Mouse (Mus musculus) CH12.LX (cell line): ENCODE results near the gene Grifin. TPM values are rescaled to one million over a fixed set of nuclear protein-coding genes. Genes with fewer than 3 reads are reported as not detected.

Experiments
- DNase-seq: peaks from one replicate; pipeline ENCODE4 v3.0.0-alpha.2; 2013; ENCODE audit errors: extremely low read depth
- H3K27ac ChIP-seq: 2 replicates; pipeline ENCODE4 v1.5.1; 2012; ENCODE audit warnings: low read depth, mild to moderate bottlenecking, control low read depth, moderate library complexity; ENCODE audit not compliant: insufficient read depth
- H3K27me3 ChIP-seq: replicated peaks from 2 replicates; pipeline ENCODE3; 2012; ENCODE audit warnings: inconsistent platforms
- H3K36me3 ChIP-seq, 2 experiments: replicated peaks in 1 of 2; 2 replicates each; pipeline versions ENCODE3 to v1.6.1; 2012; ENCODE audit warnings: inconsistent platforms in 1 of 2, low read length in 1 of 2, mild to moderate bottlenecking in 1 of 2, mixed read lengths in 1 of 2, moderate library complexity in 1 of 2; ENCODE audit not compliant: control insufficient read depth in 1 of 2, insufficient read depth in 1 of 2
- H3K4me1 ChIP-seq, 2 experiments: 2 replicates each; pipeline ENCODE4 v1.6.1; 2012; ENCODE audit warnings: inconsistent platforms in 1 of 2, moderate library complexity in 1 of 2; ENCODE audit not compliant: insufficient read depth in 2 of 2, control insufficient read depth in 1 of 2
- H3K4me2 ChIP-seq: 2 replicates; pipeline ENCODE4 v1.6.1; 2012; ENCODE audit warnings: low read depth, mild to moderate bottlenecking, control low read depth; ENCODE audit not compliant: poor library complexity, insufficient read depth, severe bottlenecking
- H3K4me3 ChIP-seq, 3 experiments: fragments of 150-350 bp in 1 of 3; sonication (generic) in 1 of 3; replicated peaks in 1 of 3; 2 replicates each; pipeline versions ENCODE3 to v1.5.1; 2011 to 2012; ENCODE audit warnings: low read depth in 2 of 3, low read length in 2 of 3, mild to moderate bottlenecking in 2 of 3, moderate library complexity in 2 of 3, control low read depth in 1 of 3, improper control_type of control experiment in 1 of 3, inconsistent platforms in 1 of 3, mixed read lengths in 1 of 3; ENCODE audit not compliant: poor library complexity in 1 of 3
- H3K79me2 ChIP-seq: replicated peaks from 2 replicates; pipeline ENCODE4 v1.6.1; 2012; ENCODE audit warnings: mild to moderate bottlenecking, moderate library complexity; ENCODE audit not compliant: control insufficient read depth, poor library complexity, insufficient read depth, severe bottlenecking; ENCODE audit errors: extremely low read depth
- H3K9ac ChIP-seq: 2 replicates; pipeline ENCODE4 v1.6.1; 2012; ENCODE audit warnings: low read depth, mild to moderate bottlenecking, control low read depth, moderate library complexity; ENCODE audit not compliant: insufficient read depth
- H3K9me3 ChIP-seq: replicated peaks from 2 replicates; pipeline ENCODE3; 2012; ENCODE audit warnings: low read length, inconsistent platforms, mixed read lengths
- CHD1 ChIP-seq: IDR thresholded peaks from 2 replicates; pipeline ENCODE4 v1.6.1; 2012; ENCODE audit warnings: low read depth, low read length, improper control_type of control experiment, inconsistent platforms
- EP300 ChIP-seq: IDR thresholded peaks from 2 replicates; pipeline ENCODE4 v1.6.1; 2011; ENCODE audit warnings: low read length, improper control_type of control experiment
- GABPA ChIP-seq: IDR thresholded peaks from 2 replicates; pipeline ENCODE4 v1.6.1; 2012; ENCODE audit warnings: low read depth, low read length, improper control_type of control experiment, inconsistent platforms; ENCODE audit not compliant: insufficient replicate concordance
- HCFC1 ChIP-seq: IDR thresholded peaks from 2 replicates; pipeline ENCODE4 v1.6.1; 2012; ENCODE audit warnings: low read depth, mild to moderate bottlenecking, inconsistent platforms, low read length, improper control_type of control experiment
- JUN ChIP-seq: IDR thresholded peaks from 2 replicates; pipeline ENCODE4 v1.6.1; 2011; ENCODE audit warnings: low read depth, mild to moderate bottlenecking, low read length, improper control_type of control experiment, moderate library complexity; ENCODE audit not compliant: insufficient read depth
- KAT2A ChIP-seq: IDR thresholded peaks from 2 replicates; pipeline ENCODE4 v1.6.1; 2012; ENCODE audit warnings: low read length, improper control_type of control experiment, inconsistent platforms; ENCODE audit not compliant: insufficient replicate concordance
- MAFK ChIP-seq: IDR thresholded peaks from 2 replicates; pipeline ENCODE4 v1.6.1; 2011; ENCODE audit warnings: low read length, improper control_type of control experiment; ENCODE audit not compliant: insufficient replicate concordance
- MEF2A ChIP-seq: IDR thresholded peaks from 2 replicates; pipeline ENCODE4 v1.6.1; 2014; ENCODE audit warnings: low read depth, mild to moderate bottlenecking, inconsistent platforms, low read length, improper control_type of control experiment, borderline replicate concordance
- MXI1 ChIP-seq: IDR thresholded peaks from 2 replicates; pipeline ENCODE4 v1.6.1; 2011; ENCODE audit warnings: mild to moderate bottlenecking, low read depth, low read length, improper control_type of control experiment
- MYC ChIP-seq: IDR thresholded peaks from 2 replicates; pipeline ENCODE4 v1.6.1; 2011; ENCODE audit warnings: low read depth, mild to moderate bottlenecking, improper control_type of control experiment, low read length
- NELFE ChIP-seq: IDR thresholded peaks from 2 replicates; pipeline ENCODE4 v1.6.1; 2011; ENCODE audit warnings: low read depth, low read length, improper control_type of control experiment
- PAX5 ChIP-seq: IDR thresholded peaks from 2 replicates; pipeline ENCODE4 v1.6.1; 2012; ENCODE audit warnings: low read length, inconsistent platforms, mixed read lengths
- POLR2A ChIP-seq: IDR thresholded peaks from 2 replicates; pipeline ENCODE4 v1.6.1; 2011; ENCODE audit warnings: low read depth, mild to moderate bottlenecking, improper control_type of control experiment, low read length
- POLR2AphosphoS2 ChIP-seq: IDR thresholded peaks from 2 replicates; pipeline ENCODE4 v1.6.1; 2011; ENCODE audit warnings: low read depth, low read length, improper control_type of control experiment
- SIN3A ChIP-seq: IDR thresholded peaks from 2 replicates; pipeline ENCODE4 v1.6.1; 2012; ENCODE audit warnings: low read length, improper control_type of control experiment, inconsistent platforms
- TBP ChIP-seq: conservative IDR thresholded peaks from 2 replicates; pipeline ENCODE4 v1.6.1; 2011; ENCODE audit warnings: low read depth, low read length, improper control_type of control experiment
- ZKSCAN1 ChIP-seq: IDR thresholded peaks from 2 replicates; pipeline ENCODE4 v1.6.1; 2012; ENCODE audit warnings: low read depth, inconsistent platforms, low read length, improper control_type of control experiment, borderline replicate concordance
- ZNF384 ChIP-seq: IDR thresholded peaks from 2 replicates; pipeline ENCODE4 v1.6.1; 2012; ENCODE audit warnings: low read depth, low read length, improper control_type of control experiment, inconsistent platforms
- dilution Hi-C: fragments of 300-500 bp; cut with MboI; formaldehyde crosslinking; loops from 2 replicates; pipeline ENCODE4 v1.14.3; 2020; ENCODE audit warnings: low sequenced_read_pairs; ENCODE audit not compliant: extremely low pct_unique_long_range_greater_than_20kb, extremely low pct_ligation_motif_present
- in situ Hi-C: fragments of 300-500 bp; cut with MboI; formaldehyde crosslinking; loops from 3 replicates; pipeline ENCODE4 v1.14.3; 2019; ENCODE audit warnings: low sequenced_read_pairs, low pct_ligation_motif_present, low pct_unique_long_range_greater_than_20kb, mixed read lengths
- polyA plus RNA-seq: library from polyadenylated mRNA; unstranded; fragments of >175 nt; gene quantifications from 2 replicates; pipeline ENCODE4 v1.2.1, GENCODE M21; 2012; ENCODE audit warnings: low read depth; ENCODE audit not compliant: insufficient read length
- total RNA-seq, 2 experiments: library from RNA; depleted of rRNA; stranded (reverse); fragments of 300-350 nt in 1 of 2; fragments of >200 nt in 1 of 2; gene quantifications; 2 replicates each; pipeline ENCODE4 v1.2.3; 2012 to 2014

Gene Grifin
- total and polyA plus RNA-seq, 3 experiments, result not detected

GRCm38 (mm10) chr5:140567751-140568150 lies 2.9 kb upstream of the Grifin start:
- dilution Hi-C loops (no loop called here), in situ Hi-C loops (no loop called here)
- Histone ChIP-seq H3K27ac (no peak overlapping the region), H3K9ac (no peak overlapping the region), H3K79me2 (no peaks in the 10 kb centered on the region), H3K9me3 (no peaks in the 10 kb centered on the region), H3K4me2 (no peak overlapping the region), H3K4me3 (no peak overlapping the region), H3K27me3 (peaks cover 25% of the 10 kb centered on the region), H3K4me1 (peaks cover 3 to 23% of the 10 kb centered on the region in 2 experiments), H3K36me3 (no peaks in the 10 kb centered on the region)
- DNase-seq, result no peak
- TF ChIP-seq MYC (no peak), CHD1 (no peak), EP300 (no peak), MXI1 (no peak), TBP (no peak), MAFK (no peak), HCFC1 (no peak), GABPA (no peak), NELFE (no peak), ZKSCAN1 (no peak), KAT2A (no peak), POLR2A (no peak), POLR2AphosphoS2 (no peak), PAX5 (no peak), ZNF384 (no peak), SIN3A (no peak), JUN (no peak)

GRCm38 (mm10) chr5:140567321-140567720 lies 2.5 kb upstream of the Grifin start:
- Histone ChIP-seq H3K4me1 (peaks cover 3 to 23% of the 10 kb centered on the region in 2 experiments), H3K36me3 (no peaks in the 10 kb centered on the region), H3K4me3 (no peak overlapping the region), H3K9me3 (peaks cover under 1% of the 10 kb centered on the region), H3K27ac (no peak overlapping the region), H3K79me2 (no peaks in the 10 kb centered on the region), H3K9ac (no peak overlapping the region), H3K4me2 (no peak overlapping the region), H3K27me3 (peaks cover 27% of the 10 kb centered on the region)
- dilution Hi-C loops (no loop called here), in situ Hi-C loops (no loop called here)
- no peak for DNase-seq
- no peak for TF ChIP-seq MEF2A
